Mouse (Mus musculus) stomach, embryonic 16.5 days (tissue): ENCODE results near the gene Cdc5l. TPM values are rescaled to one million over a fixed set of nuclear protein-coding genes. Genes with fewer than 3 reads are reported as not detected.
"Not testable (repeated sequence)": the region's sequence is repeated elsewhere in the genome, so short reads cannot be mapped to it uniquely, and the experiment has no call there.

Experiments
- ATAC-seq: fragments of 200-750 bp; cut with Nextera tagmentation; 2 replicates; pipeline ENCODE4 v1.8.0; 2017; ENCODE audit warnings: moderate number of reproducible peaks, moderate TSS enrichment; ENCODE audit not compliant: insufficient read depth, low FRiP score
- H3K27ac ChIP-seq: fragments of 300-500 bp; sonication (generic); 2 replicates; pipeline ENCODE4 v1.5.1; 2014; ENCODE audit warnings: low read length
- H3K27me3 ChIP-seq: fragments of 300-500 bp; sonication (generic); 2 replicates; pipeline ENCODE4 v1.6.1; 2014; ENCODE audit warnings: low read length, control low read depth, mixed read lengths; ENCODE audit not compliant: control insufficient read depth, insufficient read depth
- H3K36me3 ChIP-seq: fragments of 300-500 bp; sonication (generic); 2 replicates; pipeline ENCODE4 v1.6.1; 2014; ENCODE audit warnings: low read length; ENCODE audit not compliant: control insufficient read depth, insufficient read depth
- H3K4me1 ChIP-seq: fragments of 300-500 bp; sonication (generic); 2 replicates; pipeline ENCODE4 v1.6.1; 2014; ENCODE audit warnings: low read length, control low read depth, mixed read lengths; ENCODE audit not compliant: control insufficient read depth, insufficient read depth
- H3K4me2 ChIP-seq: fragments of 300-500 bp; sonication (generic); 2 replicates; pipeline ENCODE4 v1.6.1; 2014; ENCODE audit warnings: low read depth, low read length, mixed read lengths
- H3K4me3 ChIP-seq: fragments of 300-500 bp; sonication (generic); replicated peaks from 2 replicates; pipeline ENCODE4 v1.5.1; 2014; ENCODE audit warnings: mild to moderate bottlenecking, low read length
- H3K9ac ChIP-seq: fragments of 300-500 bp; sonication (generic); 2 replicates; pipeline ENCODE4 v1.6.1; 2014; ENCODE audit warnings: low read length
- H3K9me3 ChIP-seq: fragments of 300-500 bp; sonication (generic); replicated peaks from 2 replicates; pipeline ENCODE4 v1.6.1; 2016; ENCODE audit warnings: low read length, control low read depth; ENCODE audit not compliant: control insufficient read depth
- WGBS: fragments of 180-500 bp; shearing (Covaris S2); extraction: QIAGEN DNeasy Blood & Tissue Kit; methylation state at CpG from one replicate; pipeline ENCODE4 v1.1.7; 2014; 5-methylcytosine and 5-hydroxymethylcytosine counted together
- polyA plus RNA-seq: library from polyadenylated mRNA; unstranded; fragments of >200 nt; fragmentation: Nextera tagmentation; extraction: Ambion mirVana; gene quantifications from 2 replicates; pipeline ENCODE4 v1.2.1, GENCODE M21; 2015

The Cdc5l gene
- polyA plus RNA-seq, 1 experiment from 2014 or later: 54.2 TPM

GRCm38 (mm10) chr17:45466701-45467100 is 33.2 kb upstream of the Cdc5l start:
- H3K36me3 ChIP-seq: no peaks in the 10 kb centered on the region
- no peaks in the 10 kb centered on the region for H3K27me3 ChIP-seq
- ATAC-seq: no peak
- H3K9ac ChIP-seq: no peak overlapping the region
- H3K4me1 ChIP-seq: no peaks in the 10 kb centered on the region
- H3K4me2 ChIP-seq: no peak overlapping the region
- H3K4me3 ChIP-seq: no peak overlapping the region
- no peak overlapping the region for H3K27ac ChIP-seq
- no peaks in the 10 kb centered on the region for H3K9me3 ChIP-seq
- 64% methylated on average over 2 of the region's 2 CpGs for whole genome bisulfite sequencing

GRCm38 (mm10) chr17:45464255-45464654 is 30.7 kb upstream of the Cdc5l start:
- Histone ChIP-seq H3K4me3 (no peak overlapping the region), H3K27ac (no peak overlapping the region), H3K4me2 (no peak overlapping the region), H3K9ac (no peak overlapping the region), H3K27me3 (no peaks in the 10 kb centered on the region), H3K4me1 (no peaks in the 10 kb centered on the region), H3K9me3 (no peaks in the 10 kb centered on the region), H3K36me3 (no peaks in the 10 kb centered on the region)
- ATAC-seq: no peak
- 83% methylated on average over 9 of the region's 9 CpGs for WGBS

DNA sequence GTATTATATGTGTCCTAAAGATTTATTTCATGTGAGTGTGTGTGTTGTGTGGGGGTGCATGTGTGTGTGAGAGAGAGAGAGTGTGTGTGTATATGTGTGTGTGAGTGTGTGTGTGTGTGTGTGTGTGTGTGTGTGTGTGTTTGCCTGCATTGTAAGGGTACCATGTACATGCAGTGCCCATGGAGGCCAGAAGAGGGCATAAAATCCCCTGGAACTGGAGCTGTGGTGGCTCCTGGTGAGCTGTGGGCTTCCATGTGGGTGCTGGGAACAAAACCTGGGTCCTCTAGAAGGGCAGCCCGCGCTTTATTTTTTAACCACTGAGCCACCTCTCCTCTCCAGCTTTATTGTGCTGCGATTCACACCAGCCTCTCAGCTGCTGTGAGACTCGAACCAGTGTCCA is 29.0 kb upstream of the Cdc5l start:
- Histone ChIP-seq H3K27me3 (no peaks in the 10 kb centered on the region), H3K36me3 (no peaks in the 10 kb centered on the region), H3K9ac (no peak overlapping the region), H3K4me1 (no peaks in the 10 kb centered on the region), H3K27ac (no peak overlapping the region), H3K4me2 (no peak overlapping the region), H3K9me3 (no peaks in the 10 kb centered on the region), H3K4me3 (no peak overlapping the region)
- ATAC-seq: no peak
- WGBS: 97% methylated on average over 4 of the region's 4 CpGs

- 88% methylated on average over 8 of the region's 8 CpGs for WGBS
- no peak overlapping the region for H3K9ac ChIP-seq
Measured at GRCm38 (mm10) chr17:45459062-45459461, 25.5 kb upstream of the Cdc5l start.

DNA sequence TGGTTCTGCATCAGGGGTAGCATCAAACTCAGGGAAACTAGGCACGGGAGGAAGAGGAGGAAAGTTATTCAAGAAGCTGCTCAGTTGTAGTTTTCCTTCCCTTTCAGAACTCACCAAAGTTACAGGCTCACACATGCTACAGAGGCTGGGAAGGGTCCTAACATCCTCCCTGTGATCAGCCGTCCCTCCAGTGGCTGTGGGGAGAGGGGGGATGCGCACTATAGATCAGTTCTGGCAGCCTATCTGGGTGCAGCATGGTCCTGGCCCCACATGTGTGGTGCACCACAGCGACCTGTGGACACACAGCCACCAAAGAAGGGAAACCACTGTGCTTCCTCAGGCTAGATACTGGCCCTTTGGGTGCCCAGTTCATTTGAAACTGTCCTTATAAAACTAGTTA is 25.0 kb upstream of the Cdc5l start:
- Histone ChIP-seq H3K4me1 (no peaks in the 10 kb centered on the region), H3K27me3 (no peaks in the 10 kb centered on the region), H3K9ac (no peak overlapping the region), H3K27ac (no peak overlapping the region), H3K9me3 (no peaks in the 10 kb centered on the region), H3K4me3 (no peak overlapping the region), H3K36me3 (no peaks in the 10 kb centered on the region), H3K4me2 (no peak overlapping the region)
- ATAC-seq: no peak
- WGBS: 77% methylated on average over 4 of the region's 4 CpGs

More at GRCm38 (mm10) chr17:45459062-45459461, 25.5 kb upstream of the Cdc5l start:
- H3K4me1 ChIP-seq: no peaks in the 10 kb centered on the region
- H3K27me3 ChIP-seq: no peaks in the 10 kb centered on the region
- no peak overlapping the region for H3K4me2 ChIP-seq
- no peaks in the 10 kb centered on the region for H3K9me3 ChIP-seq
- H3K27ac ChIP-seq: no peak overlapping the region
- ATAC-seq: no peak
- no peak overlapping the region for H3K4me3 ChIP-seq
- no peaks in the 10 kb centered on the region for H3K36me3 ChIP-seq

DNA sequence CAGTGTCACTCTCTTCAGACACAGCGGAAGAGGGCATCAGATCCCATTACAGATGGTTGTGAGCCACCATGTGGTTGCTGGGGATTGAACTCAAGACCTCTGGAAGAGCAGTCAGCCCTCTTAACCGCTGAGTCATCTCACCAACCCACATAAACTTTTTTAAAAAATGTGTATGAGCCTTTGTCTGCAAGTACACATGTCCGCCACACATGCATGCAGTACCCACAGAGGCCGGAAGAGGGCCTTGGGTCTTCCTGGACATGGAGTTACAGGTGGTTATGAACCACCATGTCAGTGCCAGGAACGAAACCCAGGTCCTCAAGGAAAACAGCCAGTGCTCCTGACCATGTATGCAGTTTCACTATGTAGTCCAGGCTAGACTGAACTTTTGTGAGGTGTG is 23.9 kb upstream of the Cdc5l start:
- Histone ChIP-seq H3K4me2 (no peak overlapping the region), H3K9me3 (no peaks in the 10 kb centered on the region), H3K4me3 (no peak overlapping the region), H3K27me3 (no peaks in the 10 kb centered on the region), H3K27ac (no peak overlapping the region), H3K4me1 (no peaks in the 10 kb centered on the region), H3K9ac (no peak overlapping the region), H3K36me3 (no peaks in the 10 kb centered on the region)
- no peak for ATAC-seq
- 85% methylated on average over 5 of the region's 5 CpGs for WGBS

- Histone ChIP-seq H3K9me3 (no peaks in the 10 kb centered on the region), H3K4me3 (no peak overlapping the region), H3K27ac (no peak overlapping the region), H3K36me3 (no peaks in the 10 kb centered on the region), H3K4me2 (no peak overlapping the region), H3K9ac (no peak overlapping the region), H3K4me1 (no peaks in the 10 kb centered on the region), H3K27me3 (no peaks in the 10 kb centered on the region)
- no peak for ATAC-seq
- 64% methylated on average over 13 of the region's 13 CpGs for WGBS
Measured at GRCm38 (mm10) chr17:45456260-45457152, 23.0 kb upstream of the Cdc5l start.

- H3K36me3 ChIP-seq, H3K9ac ChIP-seq, H3K27me3 ChIP-seq, H3K9me3 ChIP-seq, H3K4me1 ChIP-seq, ATAC-seq, H3K4me3 ChIP-seq, H3K27ac ChIP-seq, H3K4me2 ChIP-seq: not testable (repeated sequence)
- WGBS: 81% methylated on average over 8 of the region's 9 CpGs
Measured at GRCm38 (mm10) chr17:45455783-45456182, 22.2 kb upstream of the Cdc5l start.

DNA sequence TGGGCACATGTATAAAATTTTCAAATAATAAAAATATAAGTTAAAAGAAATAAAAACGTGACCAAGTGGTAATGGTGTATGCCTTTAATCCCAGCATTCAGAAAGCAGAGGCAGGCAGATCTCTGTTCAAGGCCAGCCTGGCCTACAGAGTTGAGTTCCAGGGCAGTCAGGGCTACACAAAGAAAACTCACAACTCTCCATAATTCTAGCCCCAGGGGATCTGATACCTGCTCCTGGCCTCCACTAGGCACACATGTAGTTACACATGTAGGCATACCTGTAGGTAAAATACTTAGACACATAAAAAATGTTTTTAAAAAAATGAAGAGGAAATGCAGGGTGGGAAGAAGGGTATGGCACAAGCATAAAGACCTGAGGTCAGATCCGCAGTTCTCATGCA is 21.3 kb upstream of the Cdc5l start:
- no peaks in the 10 kb centered on the region for H3K27me3 ChIP-seq
- H3K36me3 ChIP-seq: no peaks in the 10 kb centered on the region
- ATAC-seq: no peak
- no peak overlapping the region for H3K4me2 ChIP-seq
- no peaks in the 10 kb centered on the region for H3K9me3 ChIP-seq
- H3K4me3 ChIP-seq: no peak overlapping the region
- H3K27ac ChIP-seq: no peak overlapping the region
- no peak overlapping the region for H3K9ac ChIP-seq
- 81% methylated on average over 2 of the region's 2 CpGs for WGBS
- H3K4me1 ChIP-seq: no peaks in the 10 kb centered on the region
